Mouse (Mus musculus): ENCODE measurements at regions not wholly inside any gene's neighbourhood (a gene's known extent, or its start where the extent isn't known, plus 50 kb on each side); places are given as distances from the start of the nearest gene placed in this dataset.
A peak's percentile ranks its signal among the peaks of the same experiment; 100 is the strongest.

DNA sequence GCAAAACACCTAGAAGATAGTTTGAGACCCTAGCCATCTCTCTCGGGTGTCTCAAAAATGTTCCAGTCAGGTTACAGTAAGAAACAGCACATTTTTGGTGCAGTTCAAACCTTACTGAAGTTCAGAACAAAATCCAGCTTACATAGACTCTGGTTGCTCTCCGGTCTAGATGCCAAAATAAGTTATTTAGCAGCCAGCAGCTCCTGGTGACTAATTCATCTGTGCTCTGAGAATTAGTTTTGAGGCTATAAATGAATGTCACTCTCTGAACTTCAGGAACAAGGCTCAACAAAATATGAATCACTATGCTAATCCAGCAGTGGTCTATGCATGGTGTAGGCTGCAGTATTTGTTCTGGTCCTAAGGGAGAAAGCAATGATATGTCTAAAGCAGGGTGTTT lies 238.6 kb downstream of the Rnf152 start:
- no peak overlapping the region for H3K9ac ChIP-seq
- peaks cover 11% of the 10 kb centered on the region for H3K4me1 ChIP-seq (replicated peaks)
- ATAC-seq (ENCODE audit: insufficient number of reproducible peaks, low FRiP score), result no peak
- whole genome bisulfite sequencing, result 68% methylated on average over 2 of the region's 2 CpGs
- no peaks in the 10 kb centered on the region for H3K36me3 ChIP-seq
- no peak overlapping the region for H3K4me2 ChIP-seq
- H3K27ac ChIP-seq (ENCODE audit: poor library complexity, severe bottlenecking), result peak overlapping the region; percentile 40; the same call in 1 of the 2 replicates
- no peak overlapping the region for H3K4me3 ChIP-seq
- no peaks in the 10 kb centered on the region; the same call in 1 of the 2 replicates for H3K9me3 ChIP-seq (replicated peaks)
- H3K27me3 ChIP-seq (replicated peaks), result no peaks in the 10 kb centered on the region

DNA sequence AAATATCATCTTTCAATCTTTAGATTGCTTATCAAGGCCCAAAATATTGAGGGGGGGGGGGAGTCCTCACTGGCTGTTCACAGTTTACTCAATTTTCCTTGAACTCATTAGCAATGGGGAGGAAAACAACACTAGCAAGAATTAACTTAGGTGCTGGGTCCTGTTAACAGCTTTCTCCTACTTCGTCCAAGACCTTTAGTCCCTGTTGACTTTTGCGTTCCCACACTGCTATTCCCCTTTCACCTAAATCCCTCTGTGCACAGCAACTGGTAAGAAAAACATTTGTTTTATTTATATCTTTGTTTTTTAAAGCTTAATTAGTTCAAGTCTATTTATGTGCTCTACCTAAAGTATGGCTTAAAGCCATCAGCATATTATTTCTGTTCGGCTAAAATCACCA lies 240.3 kb downstream of the Rnf152 start:
- H3K27me3 ChIP-seq (replicated peaks), result no peaks in the 10 kb centered on the region
- WGBS, result 80% methylated on average over 3 of the region's 3 CpGs
- peaks cover 11% of the 10 kb centered on the region for H3K4me1 ChIP-seq (replicated peaks)
- H3K36me3 ChIP-seq, result no peaks in the 10 kb centered on the region
- H3K9me3 ChIP-seq (replicated peaks), result no peaks in the 10 kb centered on the region; the same call in 1 of the 2 replicates
- no peak overlapping the region for H3K27ac ChIP-seq (ENCODE audit: poor library complexity, severe bottlenecking)
- ATAC-seq (ENCODE audit: insufficient number of reproducible peaks, low FRiP score), result no peak
- no peak overlapping the region for H3K4me3 ChIP-seq
- no peak overlapping the region for H3K9ac ChIP-seq
- H3K4me2 ChIP-seq, result no peak overlapping the region

DNA sequence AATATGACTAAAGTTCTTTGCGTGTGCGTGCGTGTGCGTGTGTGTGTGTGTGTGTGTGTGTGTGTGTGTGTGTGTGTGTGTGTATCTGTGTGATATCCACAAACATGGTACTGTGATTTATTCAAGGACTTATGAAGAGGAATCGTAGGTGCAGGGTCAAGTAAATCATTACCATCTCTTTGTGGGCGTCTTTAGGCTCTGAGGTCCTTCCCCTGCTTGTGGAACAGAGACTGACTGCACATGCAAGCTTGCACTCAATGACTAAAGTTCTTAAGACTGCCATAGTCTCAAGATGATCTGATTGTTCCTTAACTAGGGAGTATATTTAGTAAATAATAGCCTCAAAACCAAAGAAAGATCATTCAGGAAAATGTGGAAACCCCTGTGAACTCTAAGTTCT lies 241.1 kb downstream of the Rnf152 start:
- ATAC-seq (ENCODE audit: insufficient number of reproducible peaks, low FRiP score), result no peak
- Histone ChIP-seq H3K9ac (no peak overlapping the region), H3K4me2 (no peak overlapping the region), H3K27ac (ENCODE audit: poor library complexity, severe bottlenecking) (no peak overlapping the region), H3K36me3 (no peaks in the 10 kb centered on the region), H3K27me3 (replicated peaks) (no peaks in the 10 kb centered on the region), H3K9me3 (replicated peaks) (no peaks in the 10 kb centered on the region; the same call in 1 of the 2 replicates), H3K4me3 (no peak overlapping the region), H3K4me1 (replicated peaks) (peaks cover 11% of the 10 kb centered on the region)
- WGBS, result 82% methylated on average over 6 of the region's 6 CpGs

DNA sequence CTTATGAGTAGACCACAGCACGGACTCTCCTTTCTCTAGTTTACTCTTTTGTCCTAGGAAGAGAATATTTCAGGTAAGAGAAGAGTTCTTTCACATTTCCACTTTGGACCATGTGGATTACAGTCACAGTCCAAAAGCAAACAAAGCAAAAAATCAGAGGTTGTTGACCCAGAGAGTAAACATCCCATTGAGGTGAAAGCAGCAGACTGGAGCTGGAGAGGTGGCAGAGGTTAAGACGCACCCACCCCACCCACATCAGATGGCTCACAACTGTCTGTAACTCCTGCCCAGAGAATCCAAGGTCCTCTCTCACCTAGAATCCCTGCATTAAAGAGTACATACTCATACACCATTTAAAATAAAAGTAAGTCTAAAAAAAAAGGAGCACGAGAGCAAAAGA lies 241.7 kb downstream of the Rnf152 start:
- Histone ChIP-seq H3K4me1 (replicated peaks) (peaks cover 11% of the 10 kb centered on the region), H3K27ac (ENCODE audit: poor library complexity, severe bottlenecking) (no peak overlapping the region), H3K4me2 (no peak overlapping the region), H3K4me3 (no peak overlapping the region), H3K27me3 (replicated peaks) (no peaks in the 10 kb centered on the region), H3K9me3 (replicated peaks) (no peaks in the 10 kb centered on the region; the same call in 1 of the 2 replicates), H3K9ac (no peak overlapping the region), H3K36me3 (no peaks in the 10 kb centered on the region)
- ATAC-seq (ENCODE audit: insufficient number of reproducible peaks, low FRiP score), result no peak
- 89% methylated on average over 3 of the region's 3 CpGs for whole genome bisulfite sequencing

DNA sequence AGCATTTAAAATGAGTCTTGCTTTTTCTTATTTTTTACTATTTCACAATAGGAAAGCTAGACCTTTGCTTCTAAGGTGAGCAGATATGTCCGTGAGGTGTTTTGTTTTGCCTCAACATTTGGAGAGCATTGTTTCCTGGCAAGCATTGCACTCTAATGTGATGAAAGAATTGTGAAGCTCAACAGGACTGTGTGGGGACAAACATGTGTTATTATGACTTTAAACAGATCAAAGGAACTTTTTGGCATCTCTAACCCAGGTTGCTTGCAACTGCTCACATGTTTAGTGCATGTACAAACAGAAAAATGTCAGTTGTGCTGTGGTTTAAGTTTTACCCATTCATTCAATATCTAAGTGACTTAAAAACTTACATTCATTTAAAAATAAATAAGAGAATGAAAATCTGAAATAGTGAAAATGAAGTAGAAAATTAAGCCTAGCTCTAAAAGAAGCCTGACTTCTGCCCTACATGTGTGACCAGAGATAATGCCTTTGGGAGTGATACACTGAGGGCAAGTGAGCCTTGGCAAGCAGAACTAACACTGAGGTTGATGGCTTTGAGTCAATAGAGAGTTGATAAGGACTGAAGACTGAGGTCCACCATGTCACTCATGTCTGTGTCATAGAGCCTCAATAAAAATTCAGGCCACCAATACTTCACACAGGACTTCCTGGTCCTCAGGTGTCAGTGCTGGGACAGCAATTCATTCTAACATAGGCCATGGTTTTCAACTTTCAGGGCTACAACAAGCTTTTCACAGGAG lies 243.6 kb downstream of the Rnf152 start:
- ATAC-seq (ENCODE audit: insufficient number of reproducible peaks, low FRiP score), result no peak
- 72% methylated on average over 1 of the region's 1 CpGs for WGBS
- no peaks in the 10 kb centered on the region for H3K36me3 ChIP-seq
- no peak overlapping the region for H3K4me3 ChIP-seq
- no peaks in the 10 kb centered on the region; the same call in 1 of the 2 replicates for H3K9me3 ChIP-seq (replicated peaks)
- no peak overlapping the region for H3K4me2 ChIP-seq
- H3K27ac ChIP-seq (ENCODE audit: poor library complexity, severe bottlenecking), result no peak overlapping the region
- H3K27me3 ChIP-seq (replicated peaks), result no peaks in the 10 kb centered on the region
- no peak overlapping the region for H3K9ac ChIP-seq
- peaks cover 4% of the 10 kb centered on the region; the same call in 1 of the 2 replicates for H3K4me1 ChIP-seq (replicated peaks)

DNA sequence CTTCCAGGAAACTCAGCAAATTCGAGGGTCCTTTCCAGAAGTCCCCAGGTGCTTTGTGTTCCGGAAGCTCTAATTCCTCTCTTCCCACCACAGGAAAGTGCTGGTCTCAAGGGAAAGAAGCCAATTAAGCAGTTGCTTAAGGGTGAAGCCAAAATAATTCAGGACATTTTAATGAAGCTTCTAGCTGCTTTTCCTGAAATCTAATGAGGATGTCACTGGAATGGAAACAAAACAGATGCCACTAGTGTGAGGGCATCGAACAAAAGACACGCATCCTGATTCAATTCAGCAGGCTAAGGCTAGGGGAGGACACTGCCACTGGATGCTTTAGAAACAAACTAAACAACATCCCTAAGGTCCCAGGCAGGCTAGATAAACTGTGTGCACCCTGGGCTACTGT lies 245.3 kb downstream of the Rnf152 start:
- WGBS, result 74% methylated on average over 4 of the region's 4 CpGs
- Histone ChIP-seq H3K36me3 (no peaks in the 10 kb centered on the region), H3K4me3 (no peak overlapping the region), H3K4me1 (replicated peaks) (0 out of 2 replicates have a peak, but pooled peaks cover 4% of the 10 kb centered on the region), H3K9ac (no peak overlapping the region), H3K27ac (ENCODE audit: poor library complexity, severe bottlenecking) (no peak overlapping the region), H3K4me2 (no peak overlapping the region), H3K27me3 (replicated peaks) (no peaks in the 10 kb centered on the region), H3K9me3 (replicated peaks) (no peaks in the 10 kb centered on the region; the same call in 1 of the 2 replicates)
- no peak for ATAC-seq (ENCODE audit: insufficient number of reproducible peaks, low FRiP score)

DNA sequence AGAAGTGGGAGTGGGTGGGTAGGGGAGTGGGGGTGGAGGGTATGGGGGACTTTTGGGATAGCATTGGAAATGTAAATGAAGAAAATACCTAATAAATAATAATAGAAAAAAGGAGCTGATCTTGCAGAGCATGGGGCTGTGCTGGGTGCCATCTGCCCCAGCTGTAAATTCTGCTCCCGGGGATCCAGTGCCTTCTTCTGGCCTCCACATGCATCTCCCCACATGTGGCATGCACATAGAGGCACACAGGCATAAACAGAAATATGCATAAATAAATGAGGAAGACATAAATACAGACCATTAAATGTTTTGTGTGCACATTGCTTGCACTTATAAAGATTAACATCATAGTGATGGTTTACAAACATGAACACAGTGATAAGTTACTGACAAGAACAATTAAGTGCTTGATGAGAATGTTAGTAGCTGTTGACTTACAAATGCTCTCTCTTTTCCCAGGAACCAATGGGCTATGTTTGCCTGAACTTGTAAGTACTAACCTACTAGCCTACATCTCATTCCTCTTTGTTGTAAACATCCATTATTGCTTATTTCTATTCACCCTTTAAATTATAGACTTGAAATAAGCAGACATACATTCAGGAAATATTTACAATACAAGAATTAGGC lies 245.8 kb downstream of the Rnf152 start:
- ATAC-seq (ENCODE audit: insufficient number of reproducible peaks, low FRiP score), result no peak
- H3K27me3 ChIP-seq (replicated peaks), result no peaks in the 10 kb centered on the region
- H3K4me3 ChIP-seq, result no peak overlapping the region
- H3K9me3 ChIP-seq (replicated peaks), result no peaks in the 10 kb centered on the region; the same call in 1 of the 2 replicates
- H3K4me2 ChIP-seq, result no peak overlapping the region
- no peak overlapping the region for H3K27ac ChIP-seq (ENCODE audit: poor library complexity, severe bottlenecking)
- H3K9ac ChIP-seq, result no peak overlapping the region
- 0 out of 2 replicates have a peak, but pooled peaks cover 4% of the 10 kb centered on the region for H3K4me1 ChIP-seq (replicated peaks)
- WGBS, result 88% methylated on average over 1 of the region's 1 CpGs
- no peaks in the 10 kb centered on the region for H3K36me3 ChIP-seq

DNA sequence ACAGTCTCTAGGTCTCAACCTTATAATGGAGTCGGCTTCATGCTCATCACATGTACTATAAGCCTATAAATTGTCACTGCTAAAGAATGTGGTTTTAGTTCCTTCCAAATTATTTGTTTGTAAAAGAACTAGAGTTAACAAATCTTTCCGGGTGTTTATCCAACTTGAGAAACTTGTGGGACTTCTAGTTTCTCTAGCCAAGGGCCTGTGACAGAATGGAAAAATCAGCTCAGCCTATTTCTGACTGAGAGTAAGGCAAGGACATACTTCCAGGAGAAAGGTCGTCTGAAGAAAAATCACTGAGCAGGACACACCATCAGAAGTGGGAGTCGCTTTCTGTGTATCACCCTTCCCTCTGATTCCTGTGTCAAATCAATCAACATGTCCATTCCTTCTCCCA lies 248.7 kb downstream of the Rnf152 start:
- no peak overlapping the region for H3K27ac ChIP-seq (ENCODE audit: poor library complexity, severe bottlenecking)
- WGBS, result 54% methylated on average over 4 of the region's 4 CpGs
- H3K36me3 ChIP-seq, result no peaks in the 10 kb centered on the region
- H3K9ac ChIP-seq, result no peak overlapping the region
- H3K4me1 ChIP-seq (replicated peaks), result 0 out of 2 replicates have a peak, but pooled peaks cover 4% of the 10 kb centered on the region
- no peaks in the 10 kb centered on the region for H3K9me3 ChIP-seq (replicated peaks)
- no peak for ATAC-seq (ENCODE audit: insufficient number of reproducible peaks, low FRiP score)
- H3K4me2 ChIP-seq, result no peak overlapping the region
- no peaks in the 10 kb centered on the region for H3K27me3 ChIP-seq (replicated peaks)
- no peak overlapping the region for H3K4me3 ChIP-seq

DNA sequence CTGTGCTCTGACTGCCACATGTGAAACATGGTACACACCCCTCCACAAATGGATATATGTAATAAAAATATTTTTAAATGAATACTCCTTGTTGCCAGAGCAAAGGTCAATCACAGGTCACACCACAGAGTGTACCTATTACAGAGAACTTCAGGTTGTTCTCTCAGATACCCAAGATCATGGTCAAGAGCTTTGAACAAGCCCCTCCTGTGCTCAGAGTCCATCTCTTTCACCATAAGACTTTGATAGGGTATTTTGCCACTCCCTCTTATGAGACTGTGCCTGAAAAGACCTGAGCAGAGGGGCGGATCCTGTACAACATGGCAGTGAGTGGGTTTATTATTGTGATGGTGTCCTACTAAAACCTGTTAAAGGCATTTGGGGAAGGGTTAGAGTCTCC lies 249.3 kb downstream of the Rnf152 start:
- no peak overlapping the region for H3K4me2 ChIP-seq
- ATAC-seq (ENCODE audit: insufficient number of reproducible peaks, low FRiP score), result no peak
- no peak overlapping the region for H3K9ac ChIP-seq
- no peak overlapping the region for H3K27ac ChIP-seq (ENCODE audit: poor library complexity, severe bottlenecking)
- WGBS, result 78% methylated on average over 1 of the region's 1 CpGs
- H3K9me3 ChIP-seq (replicated peaks), result no peaks in the 10 kb centered on the region
- no peaks in the 10 kb centered on the region for H3K27me3 ChIP-seq (replicated peaks)
- 0 out of 2 replicates have a peak, but pooled peaks cover 4% of the 10 kb centered on the region for H3K4me1 ChIP-seq (replicated peaks)
- no peaks in the 10 kb centered on the region for H3K36me3 ChIP-seq
- no peak overlapping the region for H3K4me3 ChIP-seq

DNA sequence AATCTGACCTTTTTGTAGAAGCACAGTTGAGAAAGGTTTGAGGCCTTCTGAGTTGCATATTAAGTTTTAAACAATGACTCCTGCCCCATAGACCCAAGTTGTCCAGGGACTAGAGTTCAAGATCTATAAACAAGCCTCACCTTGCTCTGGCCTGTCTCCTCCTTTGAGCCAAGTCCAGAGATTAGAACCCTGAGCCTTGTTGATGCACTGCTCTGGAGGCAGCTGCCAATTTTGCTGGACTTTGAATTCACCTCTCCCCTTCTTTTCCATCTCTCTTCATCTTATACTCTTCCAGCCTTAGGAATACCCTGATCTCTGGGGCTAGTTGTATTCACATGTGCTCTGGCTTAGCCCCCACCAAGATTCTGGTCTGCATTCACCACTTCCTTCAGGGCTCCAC lies 251.3 kb downstream of the Rnf152 start:
- no peak for ATAC-seq (ENCODE audit: insufficient number of reproducible peaks, low FRiP score)
- no peak overlapping the region for H3K4me2 ChIP-seq
- H3K4me1 ChIP-seq (replicated peaks), result 0 out of 2 replicates have a peak, but pooled peaks cover 4% of the 10 kb centered on the region
- H3K27me3 ChIP-seq (replicated peaks), result no peaks in the 10 kb centered on the region
- H3K9me3 ChIP-seq (replicated peaks), result no peaks in the 10 kb centered on the region
- no peak overlapping the region for H3K27ac ChIP-seq (ENCODE audit: poor library complexity, severe bottlenecking)
- no peak overlapping the region for H3K9ac ChIP-seq
- no peaks in the 10 kb centered on the region for H3K36me3 ChIP-seq
- H3K4me3 ChIP-seq, result no peak overlapping the region

DNA sequence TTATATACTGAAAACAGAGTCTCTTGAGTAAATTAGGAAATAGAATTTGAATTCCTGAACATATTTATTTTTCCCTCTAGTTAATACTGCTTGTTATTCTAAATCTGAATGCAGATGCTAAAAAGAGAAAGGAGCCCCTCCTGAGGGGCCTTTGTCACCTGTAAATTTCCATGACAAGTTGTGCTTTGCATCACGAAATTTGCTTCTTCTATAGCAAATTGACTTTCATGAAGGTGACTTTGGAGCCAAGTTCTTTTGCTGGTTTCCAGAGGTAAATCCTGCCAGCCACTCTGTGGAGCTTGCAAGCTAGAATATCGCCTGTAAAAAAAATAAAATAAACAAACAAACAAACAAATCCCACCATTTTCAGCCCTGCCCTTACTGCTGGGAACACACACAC lies 261.4 kb downstream of the Rnf152 start:
- no peak overlapping the region for H3K4me3 ChIP-seq
- H3K9ac ChIP-seq, result no peak overlapping the region
- H3K4me1 ChIP-seq (replicated peaks), result peaks cover 4% of the 10 kb centered on the region; the same call in 1 of the 2 replicates
- H3K36me3 ChIP-seq, result no peaks in the 10 kb centered on the region
- no peaks in the 10 kb centered on the region for H3K9me3 ChIP-seq (replicated peaks)
- no peak for ATAC-seq (ENCODE audit: insufficient number of reproducible peaks, low FRiP score)
- WGBS, result 44% methylated on average over 2 of the region's 2 CpGs
- no peak overlapping the region for H3K4me2 ChIP-seq
- H3K27ac ChIP-seq (ENCODE audit: poor library complexity, severe bottlenecking), result no peak overlapping the region
- H3K27me3 ChIP-seq (replicated peaks), result no peaks in the 10 kb centered on the region
